ENCODE assay signal across 29 mouse cellular contexts in the genomic region with DNA sequence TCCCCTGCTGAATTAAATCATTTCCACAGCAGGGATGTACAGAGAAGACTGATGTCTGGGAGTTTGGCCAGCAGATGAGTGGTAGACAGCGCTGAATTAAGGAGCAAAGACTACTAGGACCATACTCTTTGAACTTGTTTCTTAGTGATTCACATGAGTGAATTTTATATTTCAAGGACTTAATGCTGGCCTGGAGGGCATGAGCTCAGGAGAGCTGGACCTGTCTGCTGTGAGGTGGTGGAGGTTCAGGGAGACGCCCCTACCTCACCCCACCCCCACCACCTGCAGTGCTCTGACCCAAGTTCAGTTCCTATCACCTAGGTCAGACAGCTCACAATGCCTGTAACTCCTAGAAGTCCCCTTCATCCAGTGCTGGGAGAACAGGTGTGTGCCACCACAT. TPM values are rescaled to one million over a fixed set of nuclear protein-coding genes. Genes with fewer than 3 reads are reported as not detected.
DNase-seq lines count a peak whose midpoint lies in the region; ATAC-seq and TF ChIP-seq lines count a peak whose summit lies in the region.
"Had no signal": no experiment of that assay in that cellular context is flagged by ENCODE, and none has a peak within 500 bp of the region (broad histone marks: within the 10 kb centered on the region; RNA-seq: fewer than 3 reads in every experiment).

No protein-coding gene starts in this region.

- no peak overlapping the region for H3K4me3 ChIP-seq in kidney, embryonic 14.5 days (ENCODE audit: low read length)
- H3K4me3 ChIP-seq in embryonic fibroblast, embryonic 13.5 days (ENCODE audit: insufficient read depth, low read length) = no peak overlapping the region
- H3K4me3 ChIP-seq in kidney, embryonic 16.5 days (ENCODE audit: low read length) = no peak overlapping the region
- H3K4me3 ChIP-seq in forebrain, embryonic 16.5 days (replicated peaks; ENCODE audit: low read length) = no peak overlapping the region
- H3K4me3 ChIP-seq: forebrain, embryonic 12.5 days; forebrain, embryonic 15.5 days; heart, adult 2 months; heart, embryonic 10.5 days; heart, embryonic 13.5 days; hindbrain, embryonic 12.5 days; hindbrain, embryonic 15.5 days had no signal

- no peak overlapping the region for H3K27ac ChIP-seq in kidney, embryonic 14.5 days (ENCODE audit: low read depth, low read length)
- peak overlapping the region; percentile 74; the same call in 1 of the 2 replicates for H3K27ac ChIP-seq in embryonic fibroblast, embryonic 13.5 days (ENCODE audit: insufficient read depth, low read length)
- H3K27ac ChIP-seq in kidney, embryonic 16.5 days (ENCODE audit: low read length) = no peak overlapping the region
- no peak overlapping the region for H3K27ac ChIP-seq in forebrain, embryonic 16.5 days (ENCODE audit: low read length)
- H3K27ac ChIP-seq: forebrain, embryonic 12.5 days; forebrain, embryonic 15.5 days; heart, adult 2 months; heart, embryonic 10.5 days; heart, embryonic 13.5 days; hindbrain, embryonic 12.5 days; hindbrain, embryonic 15.5 days had no signal

- no peak for TF ChIP-seq CTCF in embryonic fibroblast, embryonic 13.5 days (IDR thresholded peaks at IDR 0.05; ENCODE audit: borderline replicate concordance, insufficient read depth, low read length)

- H3K9me3 ChIP-seq in kidney, embryonic 14.5 days (ENCODE audit: control insufficient read depth, low read length) = no peaks in the 10 kb centered on the region
- no peaks in the 10 kb centered on the region for H3K9me3 ChIP-seq in kidney, embryonic 16.5 days (ENCODE audit: low read length)
- no peaks in the 10 kb centered on the region for H3K9me3 ChIP-seq in forebrain, embryonic 16.5 days (ENCODE audit: control insufficient read depth, low read length)
- H3K9me3 ChIP-seq: forebrain, embryonic 12.5 days; forebrain, embryonic 15.5 days; heart, embryonic 10.5 days; heart, embryonic 13.5 days; hindbrain, embryonic 12.5 days; hindbrain, embryonic 15.5 days had no signal

- no peak for ATAC-seq in kidney, embryonic 14.5 days (ENCODE audit: low FRiP score, low TSS enrichment)
- peak; percentile 75 for ATAC-seq in kidney, embryonic 16.5 days (ENCODE audit: low FRiP score, low TSS enrichment)
- no peak for ATAC-seq in forebrain, embryonic 16.5 days
- ATAC-seq: CD4-positive, CD25-positive, alpha-beta regulatory T cell, adult 4 months; forebrain, embryonic 15.5 days had no signal

- no peaks in the 10 kb centered on the region for H3K27me3 ChIP-seq in kidney, embryonic 14.5 days (ENCODE audit: control insufficient read depth, insufficient read depth, low read length)
- no peaks in the 10 kb centered on the region for H3K27me3 ChIP-seq in kidney, embryonic 16.5 days (ENCODE audit: insufficient read depth, low read length)
- no peaks in the 10 kb centered on the region for H3K27me3 ChIP-seq in forebrain, embryonic 16.5 days (replicated peaks; ENCODE audit: control insufficient read depth, insufficient read depth, low read length)
- H3K27me3 ChIP-seq: forebrain, embryonic 12.5 days; forebrain, embryonic 15.5 days; heart, embryonic 13.5 days; hindbrain, embryonic 12.5 days; hindbrain, embryonic 15.5 days had no signal

- no peak overlapping the region for H3K9ac ChIP-seq in kidney, embryonic 14.5 days (ENCODE audit: low read depth, low read length)
- H3K9ac ChIP-seq in kidney, embryonic 16.5 days (replicated peaks; ENCODE audit: low read length) = no peak overlapping the region
- no peak overlapping the region for H3K9ac ChIP-seq in forebrain, embryonic 16.5 days (replicated peaks; ENCODE audit: low read depth, low read length)
- H3K9ac ChIP-seq: forebrain, embryonic 12.5 days; forebrain, embryonic 15.5 days; heart, embryonic 13.5 days; hindbrain, embryonic 12.5 days; hindbrain, embryonic 15.5 days had no signal

- H3K36me3 ChIP-seq in kidney, embryonic 14.5 days (ENCODE audit: control insufficient read depth, insufficient read depth, low read length) = no peaks in the 10 kb centered on the region
- H3K36me3 ChIP-seq in kidney, embryonic 16.5 days (ENCODE audit: insufficient read depth, low read length) = no peaks in the 10 kb centered on the region
- no peaks in the 10 kb centered on the region for H3K36me3 ChIP-seq in forebrain, embryonic 16.5 days (ENCODE audit: control insufficient read depth, insufficient read depth)
- H3K36me3 ChIP-seq: forebrain, embryonic 12.5 days; forebrain, embryonic 15.5 days; heart, embryonic 10.5 days; heart, embryonic 13.5 days; hindbrain, embryonic 12.5 days; hindbrain, embryonic 15.5 days had no signal

- 51% methylated on average over 2 of the region's 2 CpGs for WGBS in kidney, embryonic 14.5 days
- 47% methylated on average over 2 of the region's 2 CpGs for WGBS in kidney, embryonic 16.5 days
- WGBS in forebrain, embryonic 16.5 days = 84% methylated on average over 2 of the region's 2 CpGs

- H3K4me1 ChIP-seq in kidney, embryonic 14.5 days (ENCODE audit: control insufficient read depth, insufficient read depth, low read length) = peaks cover 6% of the 10 kb centered on the region; the same call in 1 of the 2 replicates
- peaks cover 7% of the 10 kb centered on the region; the same call in 1 of the 2 replicates for H3K4me1 ChIP-seq in embryonic fibroblast, embryonic 13.5 days (ENCODE audit: control insufficient read depth, insufficient read depth, low read length)
- H3K4me1 ChIP-seq in kidney, embryonic 16.5 days (ENCODE audit: insufficient read depth, low read length) = peaks cover 8% of the 10 kb centered on the region
- H3K4me1 ChIP-seq in forebrain, embryonic 16.5 days (replicated peaks; ENCODE audit: control insufficient read depth, insufficient read depth, low read length) = no peaks in the 10 kb centered on the region
- H3K4me1 ChIP-seq: forebrain, embryonic 12.5 days; forebrain, embryonic 15.5 days; heart, embryonic 13.5 days; hindbrain, embryonic 12.5 days; hindbrain, embryonic 15.5 days had no signal

- no peak overlapping the region for H3K4me2 ChIP-seq in kidney, embryonic 14.5 days (replicated peaks; ENCODE audit: low read depth, low read length)
- no peak overlapping the region for H3K4me2 ChIP-seq in kidney, embryonic 16.5 days (replicated peaks; ENCODE audit: low read depth, low read length)
- H3K4me2 ChIP-seq in forebrain, embryonic 16.5 days (ENCODE audit: low read length) = no peak overlapping the region
- H3K4me2 ChIP-seq: forebrain, embryonic 12.5 days; forebrain, embryonic 15.5 days; heart, embryonic 13.5 days; hindbrain, embryonic 12.5 days; hindbrain, embryonic 15.5 days had no signal

- DNase-seq in kidney, adult 9 months = peak; percentile 64
- peak; percentile 28 to 51 for DNase-seq in kidney, postnatal 36 days
- DNase-seq in heart, postnatal 10 days = no peak
- DNase-seq: adrenal gland, adult 2 months; adrenal gland, postnatal 25 days; cerebellum, adult 18-20 months; cerebellum, adult 9-10 months; cerebellum, postnatal 14 days; gastrocnemius, postnatal 10 days; gastrocnemius, postnatal 36 days; heart, adult 2 months had no signal

- intact Hi-C loops in heart, postnatal 10 days (cut with DNase I) = no loop called here

- TF ChIP-seq POLR2A in embryonic fibroblast, embryonic 13.5 days (IDR thresholded peaks at IDR 0.05; ENCODE audit: low read depth, low read length) = no peak

RNA-seq across cellular contexts. Expression of a gene that starts 17.2 kb away (rescaled TPM):
- polyA plus RNA-seq in kidney, embryonic 14.5 days (2014; fragmentation: Nextera tagmentation; extraction: Ambion mirVana) = 0.13 TPM in 1 of 2 replicates, not detected in the other
- not detected in 2 replicates for polyA plus RNA-seq in embryonic fibroblast, embryonic 13.5 days (2011; ENCODE audit: insufficient read length, low read depth, missing spikeins)
- polyA plus RNA-seq in kidney, embryonic 16.5 days (2015; fragmentation: Nextera tagmentation; extraction: Ambion mirVana) = 0.11 and 0.14 TPM in 2 replicates
- polyA plus RNA-seq in forebrain, embryonic 16.5 days (2015; fragmentation: Nextera tagmentation; extraction: Ambion mirVana) = 6.9 and 8.2 TPM in 2 replicates
- total RNA-seq in heart, postnatal 10 days (2021) = not detected
- total RNA-seq: gastrocnemius, adult 18-20 months; gastrocnemius, postnatal 36 days; heart, adult 2 months; heart, postnatal 25 days; hematopoietic stem cell, adult 5-6 weeks had no signal
- polyA plus RNA-seq: C2C12; CD4-positive, CD25-positive, alpha-beta regulatory T cell, adult 4 months; heart, embryonic 13.5 days had no signal

RNA-seq across cellular contexts. Expression of a gene that starts 28.6 kb away (rescaled TPM):
- polyA plus RNA-seq in kidney, embryonic 14.5 days (2014; fragmentation: Nextera tagmentation; extraction: Ambion mirVana) = 1.2 and 3.2 TPM in 2 replicates
- not detected in 2 replicates for polyA plus RNA-seq in embryonic fibroblast, embryonic 13.5 days (2011; ENCODE audit: insufficient read length, low read depth, missing spikeins)
- polyA plus RNA-seq in kidney, embryonic 16.5 days (2015; fragmentation: Nextera tagmentation; extraction: Ambion mirVana) = 48.8 and 59.4 TPM in 2 replicates
- polyA plus RNA-seq in forebrain, embryonic 16.5 days (2015; fragmentation: Nextera tagmentation; extraction: Ambion mirVana) = 9.4 and 14.0 TPM in 2 replicates
- not detected for total RNA-seq in heart, postnatal 10 days (2021)
- total RNA-seq: adrenal gland, adult 2 months; adrenal gland, postnatal 25 days; gastrocnemius, adult 18-20 months; gastrocnemius, postnatal 10 days; gastrocnemius, postnatal 36 days; granulocyte monocyte progenitor cell, adult 5-6 weeks; heart, adult 2 months; heart, postnatal 25 days; hematopoietic stem cell, adult 5-6 weeks; MEL had no signal
- polyA plus RNA-seq: adrenal gland, adult 2 months; C2C12; CD4-positive, CD25-positive, alpha-beta regulatory T cell, adult 4 months; heart, adult 2 months; heart, embryonic 13.5 days; heart, embryonic 16.5 days had no signal

RNA-seq across cellular contexts. Expression of a gene that starts 55.3 kb away (rescaled TPM):
- polyA plus RNA-seq in kidney, embryonic 14.5 days (2014; fragmentation: Nextera tagmentation; extraction: Ambion mirVana) = 1.7 and 3.9 TPM in 2 replicates
- polyA plus RNA-seq in embryonic fibroblast, embryonic 13.5 days (2011; ENCODE audit: insufficient read length, low read depth, missing spikeins) = not detected in 2 replicates
- polyA plus RNA-seq in kidney, embryonic 16.5 days (2015; fragmentation: Nextera tagmentation; extraction: Ambion mirVana) = 15.7 and 16.3 TPM in 2 replicates
- polyA plus RNA-seq in forebrain, embryonic 16.5 days (2015; fragmentation: Nextera tagmentation; extraction: Ambion mirVana) = 9.2 and 11.2 TPM in 2 replicates
- under 1 TPM in 1 of 2 experiments, not detected in 1; 0.07 TPM for total RNA-seq in heart, postnatal 10 days (2021)
- total RNA-seq: gastrocnemius, adult 18-20 months; gastrocnemius, postnatal 36 days; granulocyte monocyte progenitor cell, adult 5-6 weeks; heart, adult 2 months; heart, postnatal 25 days; hematopoietic stem cell, adult 5-6 weeks; MEL had no signal
- polyA plus RNA-seq: C2C12 had no signal

Comparison
In these comparisons a context has a peak if more than half of its experiments do, and no peak if none do; other contexts are left out.
1. DNase-seq: peak in kidney, adult 9 months (single experiment) and kidney, postnatal 36 days (2 of 2); none in heart, postnatal 10 days (0 of 2).